Mouse (Mus musculus) spleen, postnatal 4 days (tissue): ENCODE measurements around the gene Camk2g.

Experiments
- DNase-seq, 2 experiments: peaks; one replicate each; pipeline ENCODE4 v3.0.0; 2022; ENCODE audit warnings: low spot score in 2 of 2

The Camk2g gene

DNA sequence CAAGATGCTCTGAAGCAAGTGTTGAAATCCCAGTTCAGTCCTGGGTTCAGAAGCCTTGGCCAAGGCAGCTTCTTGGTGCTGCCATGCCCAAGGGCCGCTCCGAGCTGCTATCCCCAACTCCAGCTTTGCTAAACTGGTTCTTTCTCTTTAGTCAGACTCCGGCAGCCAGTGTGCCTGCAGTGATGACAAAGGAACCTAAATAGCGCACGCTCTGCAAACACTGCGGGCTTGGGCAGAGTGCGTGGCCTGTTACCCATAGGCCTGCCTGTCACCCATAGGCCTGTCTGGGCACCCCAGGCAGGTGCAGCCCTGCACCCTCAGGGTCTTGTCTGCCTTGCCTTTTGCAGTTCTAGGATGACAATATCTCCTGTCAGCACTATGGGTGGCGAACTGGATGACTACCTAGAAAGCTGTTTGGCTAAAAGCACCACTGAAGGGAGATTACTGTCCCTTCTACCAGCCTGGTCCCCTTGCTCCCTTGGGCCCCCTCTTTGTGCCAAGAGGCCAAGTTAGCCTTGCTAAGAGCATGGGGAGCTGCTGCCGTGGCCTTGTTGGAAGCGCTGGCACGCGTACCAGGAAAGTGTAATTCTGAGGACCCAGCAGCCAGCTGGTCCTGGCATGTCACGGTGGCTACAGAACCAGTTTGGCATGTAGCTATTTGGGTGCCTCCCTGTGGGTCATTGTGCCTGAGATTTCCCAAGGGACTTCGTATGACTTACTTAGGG is 12.4 kb upstream of the Camk2g start:
- no peak for DNase-seq

GRCm38 (mm10) chr14:20804964-20805672 is 11.2 kb upstream of the Camk2g start:
- DNase-seq = no peak

GRCm38 (mm10) chr14:20804481-20804880 is 10.6 kb upstream of the Camk2g start:
- no peak for DNase-seq

GRCm38 (mm10) chr14:20803606-20803938 is 9.7 kb upstream of the Camk2g start:
- DNase-seq = peak; percentile 69 to 88

DNA sequence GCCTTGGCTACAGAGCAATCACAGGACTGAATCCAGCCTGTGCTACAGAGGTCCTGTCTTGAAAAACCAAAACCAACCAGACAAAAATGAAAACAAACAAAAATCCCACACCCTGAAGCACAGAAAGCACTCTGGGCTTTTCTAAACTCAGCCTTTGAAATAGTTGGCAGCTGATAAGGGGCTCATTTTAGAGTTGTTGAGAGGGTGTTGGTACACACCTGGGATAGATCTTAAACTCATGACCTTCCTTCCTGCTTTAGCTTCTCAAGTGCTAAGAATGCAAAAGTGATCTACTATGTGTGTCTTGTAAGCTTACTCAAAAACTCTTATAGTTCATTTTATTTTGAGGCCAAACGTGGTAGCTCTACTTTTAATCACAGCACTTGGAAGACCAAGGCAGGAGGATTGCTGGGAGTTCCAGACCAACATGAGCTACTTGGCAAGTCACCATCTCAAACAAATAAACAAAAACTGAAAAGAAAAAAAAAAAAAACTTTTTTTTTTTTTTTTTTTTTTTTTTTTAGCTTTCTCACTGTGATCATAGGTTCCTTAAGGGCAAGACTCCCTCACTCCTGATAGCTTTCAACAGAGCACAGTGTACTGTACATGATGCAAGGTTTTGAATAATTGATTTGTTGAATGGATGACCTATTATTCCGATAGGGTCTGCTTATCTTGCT is 9.2 kb upstream of the Camk2g start:
- no peak for DNase-seq

DNA sequence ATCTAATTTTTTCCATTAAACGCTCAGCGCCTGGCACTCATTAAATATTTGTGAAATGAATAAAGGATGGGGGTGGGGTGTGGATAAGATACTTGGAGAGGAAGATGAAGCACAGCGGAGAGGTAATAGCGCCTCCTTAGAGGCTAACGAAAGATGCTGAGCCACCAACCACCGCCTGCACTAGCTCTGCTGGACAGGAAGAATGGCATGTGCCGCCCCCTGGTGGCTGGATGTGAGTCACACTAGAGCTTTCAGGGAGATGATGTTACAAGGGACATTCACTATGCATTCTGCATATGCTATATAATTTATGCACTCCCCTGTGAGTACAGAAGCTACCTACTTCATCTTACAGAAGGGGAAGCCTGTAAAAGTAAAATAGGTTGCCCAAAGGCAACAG is 4.9 kb upstream of the Camk2g start:
- peak; percentile 87 to 98 for DNase-seq

DNA sequence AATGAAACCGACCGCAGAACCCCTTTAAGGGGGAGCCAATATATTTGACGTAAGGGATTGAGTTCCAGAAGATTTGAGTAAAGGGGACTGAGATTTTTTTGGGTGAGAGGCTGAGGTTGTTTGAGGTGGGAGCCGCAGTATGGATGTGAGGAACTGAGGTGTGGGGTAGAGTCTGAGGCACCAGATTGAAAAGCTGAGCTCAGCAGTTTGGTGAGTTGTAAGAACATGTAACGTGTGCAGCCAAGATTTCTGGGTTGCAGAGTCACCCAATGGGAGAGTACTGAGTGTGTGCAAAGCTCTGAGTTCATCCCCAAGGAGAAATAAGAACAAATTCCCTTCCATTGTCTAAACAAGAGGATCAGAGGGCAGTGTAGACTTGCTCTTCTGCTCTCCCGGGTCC is 4.4 kb upstream of the Camk2g start:
- DNase-seq = no peak

- DNase-seq = no peak
Measured at GRCm38 (mm10) chr14:20796643-20797042, 2.8 kb upstream of the Camk2g start.

- DNase-seq = no peak
Measured at GRCm38 (mm10) chr14:20796170-20796569, 2.3 kb upstream of the Camk2g start.

DNA sequence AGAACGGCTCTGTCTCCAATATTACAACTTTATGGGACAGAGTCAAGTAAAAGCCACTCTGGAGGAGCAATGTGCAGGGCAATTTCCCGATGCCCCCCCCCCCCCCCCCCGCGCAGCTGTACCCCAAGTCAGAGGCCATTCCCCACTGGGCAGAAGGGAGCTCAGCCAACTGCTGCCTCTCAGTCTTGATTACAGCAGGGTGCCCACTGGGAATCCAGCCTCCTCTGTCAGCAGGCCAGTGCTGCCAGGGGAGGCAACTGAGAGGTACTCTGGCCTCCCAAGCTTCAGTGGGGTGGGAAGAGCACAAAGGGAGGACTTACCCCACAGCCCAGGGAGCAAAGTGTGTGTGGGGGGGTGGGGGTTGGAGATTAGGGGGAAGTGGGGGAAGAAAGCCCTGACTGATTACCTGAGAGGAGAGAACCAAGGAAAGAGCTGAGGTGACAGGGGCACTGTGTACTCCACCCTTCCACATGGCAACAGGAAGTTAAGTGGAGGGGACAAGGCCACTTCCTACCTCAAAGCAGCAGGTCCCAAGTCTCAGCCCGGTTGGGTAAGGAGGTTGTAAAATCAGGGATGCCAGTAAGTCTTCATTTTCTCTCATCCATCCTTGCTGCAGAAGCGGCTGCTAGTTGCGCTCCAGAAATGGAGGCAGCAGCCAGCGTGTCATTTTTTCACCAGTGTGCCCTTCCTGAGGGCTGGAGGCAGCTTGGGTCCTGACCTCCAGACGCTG is 1.7 kb upstream of the Camk2g start:
- no peak for DNase-seq

GRCm38 (mm10) chr14:20794589-20794988 is 701 bp upstream of the Camk2g start:
- DNase-seq = no peak

- peak; percentile 41 to 75 for DNase-seq
Measured at GRCm38 (mm10) chr14:20792922-20793757, 748 bp downstream of the Camk2g start.

- DNase-seq = no peak
Measured at GRCm38 (mm10) chr14:20792243-20792921, 1.5 kb downstream of the Camk2g start.

DNA sequence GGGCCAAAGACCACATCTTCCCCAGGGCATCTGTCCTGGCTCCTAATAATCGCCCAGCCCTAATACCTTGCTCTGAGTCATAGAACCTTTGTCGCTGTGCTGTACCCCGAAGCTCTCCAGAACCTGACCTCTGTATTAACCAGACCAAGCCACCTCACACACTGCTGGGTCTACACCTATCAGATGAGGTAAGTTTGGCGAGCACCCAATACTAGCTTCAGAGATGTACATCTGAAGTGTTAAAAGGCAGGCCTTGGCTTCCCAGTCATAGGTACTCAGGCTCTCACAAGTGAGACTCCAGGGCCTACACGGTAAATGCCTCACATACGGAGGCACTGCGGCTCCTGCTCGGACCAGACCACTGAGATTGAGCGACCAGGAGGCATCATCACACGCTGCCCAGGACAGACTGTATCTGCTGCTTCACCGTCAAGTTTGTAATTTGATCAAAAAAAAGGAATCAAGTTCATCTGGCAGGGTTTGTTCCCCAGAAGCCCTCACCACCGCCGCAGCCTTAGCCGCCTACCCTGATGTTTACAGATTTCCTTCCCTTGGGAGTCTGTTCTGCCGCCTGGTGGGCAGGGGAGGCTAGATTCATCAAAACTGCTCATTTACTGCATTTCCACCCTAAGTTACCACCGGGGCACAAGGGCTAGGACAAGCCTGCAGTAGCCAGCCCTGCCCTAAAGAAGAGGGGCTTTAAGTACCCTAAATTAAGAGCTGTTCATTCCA is 2.2 kb downstream of the Camk2g start:
- no peak for DNase-seq

GRCm38 (mm10) chr14:20790996-20791395 is 2.9 kb downstream of the Camk2g start:
- DNase-seq = no peak

- DNase-seq = no peak
Measured at GRCm38 (mm10) chr14:20790445-20790844, 3.4 kb downstream of the Camk2g start.

DNA sequence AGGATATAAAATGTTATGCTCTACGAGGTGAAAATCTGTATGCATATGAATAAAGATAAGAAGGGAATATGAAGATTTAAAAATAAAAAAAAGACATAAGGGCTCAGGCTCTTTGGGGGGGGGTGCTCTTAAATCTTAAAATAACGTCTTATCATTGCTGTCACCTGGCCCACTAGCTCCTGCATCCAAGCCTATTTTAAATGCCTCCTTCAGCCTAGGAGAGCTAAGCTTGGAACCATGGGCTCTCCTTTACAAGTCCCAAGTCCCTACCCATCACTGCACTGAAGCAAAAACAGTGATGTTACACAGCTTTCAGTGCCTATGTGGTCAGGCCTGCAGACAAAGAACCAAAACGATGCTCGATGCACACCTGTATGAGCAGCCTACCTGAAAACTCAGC is 4.3 kb downstream of the Camk2g start:
- no peak for DNase-seq

DNA sequence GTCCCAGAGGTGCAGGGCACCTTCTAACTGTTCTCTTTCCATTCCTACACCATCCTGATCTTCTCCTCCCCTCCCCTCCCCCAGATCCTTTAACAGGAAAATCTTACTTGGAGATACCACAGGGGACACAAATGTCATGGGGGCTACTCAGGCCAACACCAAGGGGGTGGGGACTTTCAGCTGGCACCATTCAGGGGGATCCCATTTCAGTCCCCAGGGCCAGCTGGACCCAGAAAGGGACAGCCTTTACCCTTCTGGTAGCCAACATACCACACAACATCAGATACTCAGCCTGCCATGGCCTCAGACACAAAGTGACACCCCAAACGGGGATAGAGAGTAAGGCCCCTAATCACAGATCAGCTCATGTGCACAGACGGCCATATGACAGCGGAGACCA is 5.7 kb downstream of the Camk2g start:
- DNase-seq = no peak

GRCm38 (mm10) chr14:20786611-20787015 is 7.3 kb downstream of the Camk2g start:
- no peak for DNase-seq

GRCm38 (mm10) chr14:20786020-20786419 is 7.9 kb downstream of the Camk2g start:
- DNase-seq = no peak
